Comparison of ENCODE assay signal across 20 mouse cellular contexts in the genomic region with DNA sequence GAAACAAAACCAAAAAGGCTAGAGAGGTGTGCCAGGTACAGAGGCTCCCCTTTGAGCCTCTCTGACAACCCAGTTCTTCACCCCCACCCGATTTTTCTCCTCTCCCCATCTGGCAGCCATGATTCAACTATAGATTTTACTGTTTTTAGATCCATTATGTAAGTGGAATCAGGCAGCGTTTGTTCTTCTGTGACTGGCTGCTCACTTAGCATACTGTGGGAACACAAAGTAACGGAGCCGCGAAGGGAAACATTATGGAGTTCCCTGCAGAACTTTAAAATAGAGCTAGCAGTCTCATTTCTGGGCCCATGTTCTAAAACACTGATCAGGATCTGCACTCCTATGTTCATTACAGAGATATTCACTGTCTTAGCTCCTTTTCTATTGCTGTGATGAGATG.
DNase-seq lines count a peak whose midpoint lies in the region; ATAC-seq lines count a peak whose summit lies in the region.
"Had no signal": no experiment of that assay in that cellular context is flagged by ENCODE, and none has a peak within 500 bp of the region (broad histone marks: within the 10 kb centered on the region; RNA-seq: fewer than 3 reads in every experiment).

No protein-coding gene starts in this region.

- H3K9ac ChIP-seq in kidney, embryonic 16.5 days (replicated peaks; ENCODE audit: low read length) = no peak overlapping the region
- H3K9ac ChIP-seq in liver, embryonic 12.5 days = no peak overlapping the region
- H3K9ac ChIP-seq: hindbrain, embryonic 15.5 days; limb, embryonic 13.5 days; midbrain, embryonic 12.5 days; neural tube, embryonic 15.5 days; stomach, embryonic 15.5 days had no signal

- DNase-seq in brain, adult 2 months (ENCODE audit: low read depth, low spot score) = peak; percentile 83
- peak; percentile 20 to 21 for DNase-seq in layer of hippocampus, postnatal 36 days
- DNase-seq in right cerebral cortex, adult 2 months (ENCODE audit: low spot score in 2 of 2) = peak; percentile 46 to 59
- DNase-seq: adrenal gland, adult 8-10 months; cerebellum, adult 2 months; gastrocnemius, postnatal 10 days; kidney, postnatal 10 days; lung, postnatal 4 days had no signal

- WGBS in kidney, embryonic 16.5 days = 86% methylated on average over 5 of the region's 5 CpGs
- WGBS in liver, embryonic 12.5 days (ENCODE audit: insufficient replicate concordance) = 76% methylated on average over 5 of the region's 5 CpGs

- H3K4me2 ChIP-seq in kidney, embryonic 16.5 days (replicated peaks; ENCODE audit: low read depth, low read length) = no peak overlapping the region
- H3K4me2 ChIP-seq in liver, embryonic 12.5 days = no peak overlapping the region
- H3K4me2 ChIP-seq: hindbrain, embryonic 15.5 days; limb, embryonic 13.5 days; midbrain, embryonic 12.5 days; neural tube, embryonic 15.5 days; stomach, embryonic 15.5 days had no signal

- no peaks in the 10 kb centered on the region for H3K27me3 ChIP-seq in kidney, embryonic 16.5 days (ENCODE audit: insufficient read depth, low read length)
- H3K27me3 ChIP-seq in liver, embryonic 12.5 days (replicated peaks) = no peaks in the 10 kb centered on the region
- H3K27me3 ChIP-seq: hindbrain, embryonic 15.5 days; limb, embryonic 13.5 days; midbrain, embryonic 12.5 days; neural tube, embryonic 15.5 days; stomach, embryonic 15.5 days had no signal

- H3K4me1 ChIP-seq in kidney, embryonic 16.5 days (ENCODE audit: insufficient read depth, low read length) = no peaks in the 10 kb centered on the region
- H3K4me1 ChIP-seq in liver, embryonic 12.5 days = no peaks in the 10 kb centered on the region
- H3K4me1 ChIP-seq: forebrain, embryonic 10.5 days; hindbrain, embryonic 15.5 days; limb, embryonic 13.5 days; midbrain, embryonic 12.5 days; neural tube, embryonic 15.5 days had no signal

- no peaks in the 10 kb centered on the region for H3K36me3 ChIP-seq in kidney, embryonic 16.5 days (ENCODE audit: insufficient read depth, low read length)
- no peaks in the 10 kb centered on the region for H3K36me3 ChIP-seq in liver, embryonic 12.5 days
- H3K36me3 ChIP-seq: forebrain, embryonic 10.5 days; hindbrain, embryonic 15.5 days; limb, embryonic 13.5 days; midbrain, embryonic 12.5 days; neural tube, embryonic 15.5 days; stomach, embryonic 15.5 days had no signal

- no peak overlapping the region for H3K27ac ChIP-seq in kidney, embryonic 16.5 days (ENCODE audit: low read length)
- no peak overlapping the region for H3K27ac ChIP-seq in liver, embryonic 12.5 days
- H3K27ac ChIP-seq: forebrain, embryonic 10.5 days; hindbrain, embryonic 15.5 days; limb, embryonic 13.5 days; midbrain, embryonic 12.5 days; neural tube, embryonic 15.5 days; stomach, embryonic 15.5 days had no signal

- H3K4me3 ChIP-seq in kidney, embryonic 16.5 days (ENCODE audit: low read length) = no peak overlapping the region
- H3K4me3 ChIP-seq in liver, embryonic 12.5 days = no peak overlapping the region
- H3K4me3 ChIP-seq: forebrain, embryonic 10.5 days; hindbrain, embryonic 15.5 days; limb, embryonic 13.5 days; midbrain, embryonic 12.5 days; neural tube, embryonic 15.5 days; stomach, embryonic 15.5 days had no signal

- no peaks in the 10 kb centered on the region for H3K9me3 ChIP-seq in kidney, embryonic 16.5 days (ENCODE audit: low read length)
- no peaks in the 10 kb centered on the region for H3K9me3 ChIP-seq in liver, embryonic 12.5 days (replicated peaks)
- H3K9me3 ChIP-seq: forebrain, embryonic 10.5 days; hindbrain, embryonic 15.5 days; limb, embryonic 13.5 days; midbrain, embryonic 12.5 days; neural tube, embryonic 15.5 days; stomach, embryonic 15.5 days had no signal

- peak; percentile 98 for ATAC-seq in frontal cortex, adult (ENCODE audit: low TSS enrichment)
- no peak for ATAC-seq in megakaryocyte, adult 5-6 weeks (ENCODE audit: poor library complexity, severe bottlenecking)
- ATAC-seq in kidney, embryonic 16.5 days (ENCODE audit: low FRiP score, low TSS enrichment) = no peak
- ATAC-seq in liver, embryonic 12.5 days = no peak
- ATAC-seq: CD4-positive, CD25-positive, alpha-beta regulatory T cell, adult 4 months; intestine, postnatal 0 days had no signal

Comparison
In these comparisons a context has a peak if more than half of its experiments do, and no peak if none do; other contexts are left out.
1. DNase-seq: peak in every context shown above with its lines; median percentile 83 in brain, adult 2 months; 52 in right cerebral cortex, adult 2 months; 20 in layer of hippocampus, postnatal 36 days.